Mouse (Mus musculus) limb, embryonic 11.5 days (tissue): ENCODE measurements around the gene Pifo. TPM values are rescaled to one million over a fixed set of nuclear protein-coding genes. Genes with fewer than 3 reads are reported as not detected.
"Not testable (repeated sequence)": the region's sequence is repeated elsewhere in the genome, so short reads cannot be mapped to it uniquely, and the experiment has no call there.

Experiments used
- ATAC-seq: fragments of 200-750 bp; cut with Nextera tagmentation; 2 replicates; pipeline ENCODE4 v1.8.0; 2017; ENCODE audit warnings: low read depth; ENCODE audit not compliant: insufficient number of reproducible peaks, low FRiP score, low TSS enrichment
- DNase-seq: peaks from one replicate; pipeline ENCODE4 v3.0.0-alpha.2; 2015; ENCODE audit warnings: low spot score
- H3K27ac ChIP-seq: fragments of 300-500 bp; sonication (generic); replicated peaks from 2 replicates; pipeline ENCODE4 v1.5.1; 2014; ENCODE audit warnings: low read depth, mild to moderate bottlenecking, low read length
- H3K27me3 ChIP-seq: fragments of 300-500 bp; sonication (generic); 2 replicates; pipeline ENCODE4 v1.6.1; 2014; ENCODE audit warnings: mild to moderate bottlenecking, low read length, mixed read lengths; ENCODE audit not compliant: control insufficient read depth, insufficient read depth
- H3K36me3 ChIP-seq: fragments of 300-500 bp; sonication (generic); 2 replicates; pipeline ENCODE4 v1.6.1; 2014; ENCODE audit warnings: mild to moderate bottlenecking, low read length, moderate library complexity, mixed read lengths; ENCODE audit not compliant: control insufficient read depth, insufficient read depth
- H3K4me1 ChIP-seq: fragments of 300-500 bp; sonication (generic); 2 replicates; pipeline ENCODE4 v1.6.1; 2014; ENCODE audit warnings: low read length, mixed read lengths; ENCODE audit not compliant: control insufficient read depth, insufficient read depth
- H3K4me2 ChIP-seq: fragments of 300-500 bp; sonication (generic); 2 replicates; pipeline ENCODE4 v1.6.1; 2014; ENCODE audit warnings: low read depth, mild to moderate bottlenecking, moderate library complexity; ENCODE audit not compliant: severe bottlenecking
- H3K4me3 ChIP-seq: fragments of 300-500 bp; sonication (generic); 2 replicates; pipeline ENCODE4 v1.5.1; 2014; ENCODE audit warnings: low read depth, low read length
- H3K9ac ChIP-seq: fragments of 300-500 bp; sonication (generic); 2 replicates; pipeline ENCODE4 v1.6.1; 2014; ENCODE audit warnings: mild to moderate bottlenecking, low read length
- H3K9me3 ChIP-seq: fragments of 300-500 bp; sonication (generic); 2 replicates; pipeline ENCODE4 v1.6.1; 2016; ENCODE audit warnings: low read length; ENCODE audit not compliant: control insufficient read depth
- WGBS: fragments of 180-500 bp; shearing (Covaris S2); extraction: QIAGEN DNeasy Blood & Tissue Kit; methylation state at CpG from one replicate; pipeline ENCODE4 v1.1.7; 2014; 5-methylcytosine and 5-hydroxymethylcytosine counted together
- polyA plus RNA-seq: library from polyadenylated mRNA; unstranded; fragments of >200 nt; fragmentation: Nextera tagmentation; extraction: Ambion mirVana; gene quantifications from 2 replicates; pipeline ENCODE4 v1.2.1, GENCODE M21; 2014

Gene Pifo
- polyA plus RNA-seq, 1 experiment from 2014 or later, result not detected

DNA sequence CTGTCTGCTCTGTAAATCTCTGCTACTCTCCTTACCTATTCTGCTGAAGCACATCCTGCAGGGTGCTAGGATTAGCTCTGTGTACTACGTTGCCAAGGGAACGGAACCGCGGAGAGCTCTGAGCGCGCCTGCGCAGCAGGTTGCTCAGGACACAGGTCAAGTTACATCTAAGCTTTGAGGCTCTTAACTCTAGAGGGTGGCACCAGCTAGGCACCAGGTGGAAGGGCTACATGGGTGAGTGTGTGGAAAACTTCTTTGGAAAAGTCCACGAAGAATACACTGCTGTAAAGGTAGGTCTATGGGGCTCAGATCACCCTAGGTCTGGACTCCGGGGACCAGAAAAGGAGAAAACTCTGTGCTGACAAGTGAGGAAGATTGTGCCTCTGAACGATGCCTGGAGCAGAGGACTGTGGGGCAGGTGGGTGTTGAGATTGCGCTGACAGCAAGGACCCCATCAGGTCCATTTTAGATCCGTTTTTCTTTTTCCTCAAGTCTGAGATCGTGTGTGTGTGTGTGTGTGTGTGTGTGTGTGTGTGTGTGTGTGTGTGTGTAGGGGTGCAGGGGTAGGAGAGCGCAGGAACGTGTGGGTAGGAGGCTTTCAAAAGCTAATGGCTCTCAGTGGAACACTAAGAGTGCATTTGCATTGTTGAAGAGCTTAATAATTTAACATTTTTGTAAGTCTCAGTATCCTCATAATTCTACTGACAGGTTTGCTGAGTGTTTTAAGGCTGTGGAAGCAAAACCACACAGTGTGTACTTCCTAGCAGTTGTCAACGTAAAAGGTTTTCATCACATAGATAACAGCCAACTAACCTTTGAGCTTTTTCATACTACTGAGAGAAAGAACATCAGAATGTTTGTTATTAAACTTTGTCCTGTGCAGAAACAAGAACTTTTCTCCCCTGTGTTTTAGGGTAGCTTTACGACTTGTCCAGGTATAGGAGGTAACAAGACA is 12.8 kb downstream of the Pifo start:
- Histone ChIP-seq H3K4me1 (peaks cover 4% of the 10 kb centered on the region; the same call in 1 of the 2 replicates), H3K9me3 (no peaks in the 10 kb centered on the region), H3K27me3 (no peaks in the 10 kb centered on the region), H3K36me3 (no peaks in the 10 kb centered on the region), H3K27ac (no peak overlapping the region), H3K4me2 (peak overlapping the region; percentile 33), H3K9ac (no peak overlapping the region), H3K4me3 (no peak overlapping the region)
- ATAC-seq (peak; percentile 97), DNase-seq (peak; percentile 74)
- 23% methylated on average over 17 of the region's 17 CpGs for WGBS

DNA sequence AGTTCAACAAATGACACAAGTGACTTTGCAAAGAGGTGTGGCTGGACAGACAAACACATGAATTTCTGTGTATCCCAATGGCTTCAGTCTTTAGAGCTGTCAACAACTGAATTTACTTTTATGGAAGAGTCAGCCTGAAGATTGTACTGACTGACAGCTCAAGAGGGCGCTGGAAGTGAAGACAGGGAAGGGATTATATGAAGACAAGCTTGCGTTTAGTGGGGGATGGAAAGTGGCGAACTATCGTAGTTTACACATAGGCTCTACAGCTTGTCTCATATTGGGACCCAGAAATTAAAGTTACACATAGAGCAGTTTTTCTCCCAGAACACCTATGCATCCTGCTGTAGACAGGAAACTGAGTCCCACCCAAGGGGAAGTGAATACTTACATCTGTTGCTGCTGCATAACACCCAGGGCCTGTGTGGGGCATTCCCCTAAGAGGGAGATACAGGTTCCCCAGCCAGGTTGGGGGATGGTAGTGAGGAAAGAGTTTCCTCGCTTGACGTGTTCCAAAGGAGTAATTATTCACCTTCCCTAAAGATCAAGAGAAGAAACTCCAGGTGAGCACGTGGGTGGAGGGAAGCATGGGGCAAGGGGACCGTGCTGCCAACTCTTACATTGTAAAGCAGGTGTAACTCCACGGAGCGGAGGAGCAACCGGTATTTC is 13.6 kb downstream of the Pifo start:
- Histone ChIP-seq H3K9me3 (no peaks in the 10 kb centered on the region), H3K36me3 (no peaks in the 10 kb centered on the region), H3K4me1 (peaks cover 4% of the 10 kb centered on the region; the same call in 1 of the 2 replicates), H3K4me2 (peak overlapping the region; percentile 33), H3K27ac (no peak overlapping the region), H3K27me3 (no peaks in the 10 kb centered on the region), H3K4me3 (no peak overlapping the region), H3K9ac (no peak overlapping the region)
- DNase-seq (no peak), ATAC-seq (no peak; the same call in 1 of the 2 replicates)
- WGBS, result 17% methylated on average over 11 of the region's 11 CpGs

DNA sequence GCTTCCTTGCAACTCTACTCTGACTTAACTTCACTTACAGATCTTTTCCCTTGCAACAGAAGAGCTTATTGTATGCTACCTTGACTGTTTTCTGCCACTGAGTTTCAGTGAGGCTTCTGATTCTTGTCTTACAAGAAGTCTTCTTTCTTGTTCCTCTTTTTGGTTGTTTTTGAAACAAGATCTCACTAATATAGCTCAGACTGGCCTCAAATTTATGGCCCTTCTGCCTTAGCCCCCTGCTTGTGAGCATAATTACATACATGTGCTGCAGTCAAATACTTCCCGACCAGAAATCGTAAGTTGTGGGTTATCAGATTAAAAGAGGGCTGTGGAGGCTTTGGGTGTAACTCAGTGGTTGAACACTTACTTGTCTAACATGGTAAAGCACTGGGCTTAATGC is 19.7 kb downstream of the Pifo start:
- DNase-seq (no peak), ATAC-seq (no peak)
- Histone ChIP-seq H3K9me3 (no peaks in the 10 kb centered on the region), H3K4me2 (no peak overlapping the region), H3K36me3 (no peaks in the 10 kb centered on the region), H3K27me3 (no peaks in the 10 kb centered on the region), H3K4me3 (no peak overlapping the region), H3K9ac (no peak overlapping the region), H3K4me1 (no peaks in the 10 kb centered on the region), H3K27ac (no peak overlapping the region)
- 16% methylated on average over 2 of the region's 2 CpGs for WGBS

DNA sequence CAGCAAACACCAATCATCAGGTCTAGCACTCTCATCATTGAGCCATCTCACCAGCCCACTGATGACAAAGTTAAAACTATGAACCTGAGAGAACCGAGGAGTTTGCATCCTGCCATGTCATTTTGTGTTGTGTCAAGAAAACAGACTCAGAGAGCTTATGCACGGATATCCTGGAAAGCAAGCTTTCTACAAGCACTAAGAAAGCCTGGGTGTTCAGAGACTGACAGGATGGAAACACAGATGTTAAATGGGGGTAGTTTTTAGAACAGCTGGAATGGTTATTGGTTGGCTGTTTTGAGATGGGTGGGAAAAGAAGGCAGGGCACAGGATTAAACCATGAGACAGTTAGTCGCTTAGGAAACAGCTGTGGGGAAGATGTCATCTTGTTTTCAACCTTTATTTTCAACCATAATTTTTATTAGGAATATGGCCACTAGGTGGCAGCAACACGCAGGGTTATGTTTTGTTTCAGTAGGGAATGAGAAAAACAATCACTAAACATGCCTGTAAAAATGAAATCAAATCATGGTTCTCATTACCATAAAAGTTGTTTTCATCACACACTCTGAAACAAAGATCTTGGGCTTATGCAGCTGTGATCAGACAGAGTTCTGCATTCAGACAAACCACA is 22.7 kb downstream of the Pifo start:
- DNase-seq (peak; percentile 68), ATAC-seq (no peak)

DNA sequence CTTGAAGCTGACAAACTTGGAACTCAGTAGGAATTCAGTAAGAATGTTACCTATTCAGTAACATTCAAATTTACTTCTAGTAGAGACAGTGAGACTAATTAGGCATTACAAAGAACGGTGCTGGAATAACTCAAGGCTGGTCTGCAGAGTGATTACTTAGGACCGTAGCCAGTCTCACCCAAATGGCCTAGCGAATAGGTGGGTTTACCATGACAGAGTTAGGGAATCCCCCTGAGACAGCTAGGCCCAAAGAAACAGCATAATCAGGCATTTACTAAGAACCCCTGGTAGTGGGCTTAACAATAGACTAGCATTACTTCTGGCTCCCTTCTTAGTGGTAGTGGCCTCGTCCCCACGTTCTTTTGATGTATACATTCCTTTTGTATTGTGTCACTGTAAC is 24.8 kb downstream of the Pifo start:
- WGBS, result 68% methylated on average over 5 of the region's 5 CpGs
- not testable (repeated sequence) for H3K4me2 ChIP-seq, H3K4me3 ChIP-seq, DNase-seq, H3K36me3 ChIP-seq, H3K27me3 ChIP-seq, H3K9ac ChIP-seq, H3K27ac ChIP-seq, H3K9me3 ChIP-seq, ATAC-seq, H3K4me1 ChIP-seq

More for the DNA sequence above, 22.7 kb downstream of the Pifo start:
- 37% methylated on average over 4 of the region's 4 CpGs for WGBS
- H3K27me3 ChIP-seq, result no peaks in the 10 kb centered on the region
- no peaks in the 10 kb centered on the region for H3K4me1 ChIP-seq
- H3K4me3 ChIP-seq, result no peak overlapping the region
- no peak overlapping the region for H3K4me2 ChIP-seq
- no peaks in the 10 kb centered on the region for H3K9me3 ChIP-seq
- H3K27ac ChIP-seq, result no peak overlapping the region
- H3K9ac ChIP-seq, result no peak overlapping the region
- no peaks in the 10 kb centered on the region for H3K36me3 ChIP-seq

DNA sequence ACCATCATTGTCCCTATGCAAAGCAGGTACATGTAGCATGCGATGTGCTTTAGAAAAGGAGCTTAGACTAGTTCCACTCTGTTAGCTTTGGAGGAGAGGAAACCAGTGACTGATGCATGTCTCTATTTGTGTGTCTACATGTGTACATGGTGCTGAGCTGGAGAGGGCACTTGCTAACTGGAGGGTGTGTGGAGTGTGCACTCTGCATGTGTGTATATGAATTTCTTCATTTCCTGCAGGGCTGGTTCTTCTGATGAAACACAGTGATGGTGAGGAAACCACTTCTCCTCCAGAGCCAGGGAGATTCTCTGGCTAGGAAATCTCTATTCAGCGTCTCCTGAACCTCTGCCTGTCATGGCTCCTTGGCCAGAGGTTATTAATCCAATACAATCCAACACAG is 40.3 kb downstream of the Pifo start:
- no peak overlapping the region for H3K4me3 ChIP-seq
- H3K9ac ChIP-seq, result no peak overlapping the region
- ATAC-seq (no peak), DNase-seq (no peak)
- no peaks in the 10 kb centered on the region for H3K4me1 ChIP-seq
- H3K9me3 ChIP-seq, result no peaks in the 10 kb centered on the region
- no peaks in the 10 kb centered on the region; the same call in 1 of the 2 replicates for H3K36me3 ChIP-seq
- no peaks in the 10 kb centered on the region for H3K27me3 ChIP-seq
- 95% methylated on average over 2 of the region's 2 CpGs for WGBS
- H3K27ac ChIP-seq, result no peak overlapping the region
- no peak overlapping the region for H3K4me2 ChIP-seq

DNA sequence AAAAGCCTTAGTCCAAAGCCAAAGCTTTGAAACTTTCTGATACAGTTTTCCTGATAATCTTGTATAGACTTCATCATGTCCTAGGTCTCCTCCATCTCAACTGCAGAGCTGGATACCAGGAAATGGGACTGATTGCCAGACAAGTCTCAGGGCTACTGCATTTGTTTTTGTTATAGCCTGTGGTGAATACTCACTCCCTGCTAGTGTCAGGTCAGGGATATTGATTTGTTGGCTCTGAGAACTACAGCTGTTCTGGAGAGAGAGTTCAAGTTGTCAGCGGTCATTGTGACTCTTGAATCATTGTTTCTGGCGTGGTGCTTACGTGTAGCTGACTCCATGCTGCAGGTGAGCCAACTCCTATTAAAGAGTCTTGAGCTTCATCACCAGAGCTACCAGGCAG is 41.0 kb downstream of the Pifo start, which contains the start of gene Ovgp1:
Gene Ovgp1, plus strand, starts transcription at position 301 of the 400 bp plus-strand sequence.
- H3K4me2 ChIP-seq, result no peak within 1 kb of the TSS
- ATAC-seq, result no peak
- no peak for DNase-seq
- WGBS, result 89% methylated on average over 3 of the region's 3 CpGs
- H3K4me1 ChIP-seq, result no peaks in the 10 kb centered on the region
- H3K9ac ChIP-seq, result no peak within 1 kb of the TSS
- no peaks in the 10 kb centered on the region; the same call in 1 of the 2 replicates for H3K36me3 ChIP-seq
- H3K27me3 ChIP-seq, result no peaks in the 10 kb centered on the region
- no peak within 1 kb of the TSS for H3K4me3 ChIP-seq
- H3K27ac ChIP-seq, result no peak within 1 kb of the TSS
- no peaks in the 10 kb centered on the region for H3K9me3 ChIP-seq

DNA sequence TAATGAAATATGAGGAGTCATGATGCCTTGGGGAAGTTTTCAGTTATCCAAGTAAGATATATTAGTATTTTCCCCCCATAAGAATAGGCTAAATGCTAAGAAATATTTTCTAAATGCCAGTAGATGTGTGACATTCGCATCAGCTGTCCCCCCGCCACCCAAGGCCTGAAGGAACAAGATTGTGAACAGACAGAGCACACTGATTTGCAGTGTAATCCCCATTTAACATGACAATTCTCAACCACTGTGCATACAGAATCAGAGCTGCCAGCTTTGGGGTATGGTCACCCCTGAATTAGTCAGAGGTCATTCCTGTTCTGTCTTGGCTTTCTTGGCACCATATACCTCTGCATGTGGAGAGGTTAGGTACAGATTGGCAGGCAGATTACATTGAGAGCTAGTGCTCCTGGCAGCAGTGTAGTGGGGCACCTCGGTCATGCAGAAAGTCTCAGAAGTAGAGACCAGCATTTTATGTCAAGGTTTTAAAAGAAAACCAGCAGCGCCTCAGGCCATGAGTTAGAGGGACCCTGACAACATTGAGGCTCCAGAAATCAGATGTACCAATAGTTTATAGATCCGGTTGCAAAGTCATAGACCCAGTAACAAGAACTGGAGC is 42.5 kb downstream of the Pifo start:
- Histone ChIP-seq H3K27me3 (no peaks in the 10 kb centered on the region), H3K36me3 (no peaks in the 10 kb centered on the region; the same call in 1 of the 2 replicates), H3K9ac (no peak overlapping the region), H3K4me2 (no peak overlapping the region), H3K4me1 (no peaks in the 10 kb centered on the region), H3K27ac (no peak overlapping the region), H3K9me3 (no peaks in the 10 kb centered on the region), H3K4me3 (no peak overlapping the region)
- 85% methylated on average over 5 of the region's 5 CpGs for WGBS
- no peak for ATAC-seq
- no peak for DNase-seq
